Mouse (Mus musculus): ENCODE data around the gene Cep350. TPM values are rescaled to one million over a fixed set of nuclear protein-coding genes. Genes with fewer than 3 reads are reported as not detected.

Gene Cep350
- polyA plus RNA-seq, 1 experiment from 2014 or later = 9.3 TPM

- WGBS (ENCODE audit: insufficient replicate concordance) = 70% methylated on average over 4 of the region's 4 CpGs
- no peaks in the 10 kb centered on the region; the same call in 1 of the 2 replicates for H3K9me3 ChIP-seq (replicated peaks)
These were observed 146.9 kb downstream of the Cep350 start for GRCm38 (mm10) chr1:155825940-155826716.

GRCm38 (mm10) chr1:155820646-155821045 is 152.4 kb downstream of the Cep350 start:
- Histone ChIP-seq H3K27ac (no peak overlapping the region), H3K9ac (no peak overlapping the region), H3K27me3 (replicated peaks) (no peaks in the 10 kb centered on the region), H3K4me2 (no peak overlapping the region), H3K9me3 (replicated peaks) (no peaks in the 10 kb centered on the region; the same call in 1 of the 2 replicates), H3K4me1 (no peaks in the 10 kb centered on the region), H3K4me3 (no peak overlapping the region), H3K36me3 (no peaks in the 10 kb centered on the region)
- no peak for ATAC-seq
- 79% methylated on average over 5 of the region's 5 CpGs for WGBS (ENCODE audit: insufficient replicate concordance)

More at GRCm38 (mm10) chr1:155825940-155826716, 146.9 kb downstream of the Cep350 start:
- Histone ChIP-seq H3K4me2 (no peak overlapping the region), H3K36me3 (no peaks in the 10 kb centered on the region), H3K4me3 (no peak overlapping the region), H3K27ac (no peak overlapping the region), H3K27me3 (replicated peaks) (no peaks in the 10 kb centered on the region), H3K4me1 (peaks cover 16% of the 10 kb centered on the region), H3K9ac (no peak overlapping the region)
- no peak for ATAC-seq

GRCm38 (mm10) chr1:155816167-155816566 is 156.9 kb downstream of the Cep350 start:
- Histone ChIP-seq H3K27ac (no peak overlapping the region), H3K36me3 (no peaks in the 10 kb centered on the region), H3K4me3 (no peak overlapping the region), H3K4me1 (peaks cover 29% of the 10 kb centered on the region), H3K4me2 (no peak overlapping the region), H3K9me3 (replicated peaks) (no peaks in the 10 kb centered on the region), H3K9ac (no peak overlapping the region), H3K27me3 (replicated peaks) (no peaks in the 10 kb centered on the region)
- 61% methylated on average over 2 of the region's 2 CpGs for WGBS (ENCODE audit: insufficient replicate concordance)
- ATAC-seq = no peak

- H3K36me3 ChIP-seq = peaks cover 6% of the 10 kb centered on the region; the same call in 1 of the 2 replicates
- peak; percentile 95 for ATAC-seq
- peak within 1 kb of the TSS; percentile 84 for H3K4me3 ChIP-seq
- peaks cover 59% of the 10 kb centered on the region for H3K4me1 ChIP-seq
- WGBS (ENCODE audit: insufficient replicate concordance) = 1% methylated on average over 64 of the region's 67 CpGs
- H3K27me3 ChIP-seq (replicated peaks) = no peaks in the 10 kb centered on the region
- H3K27ac ChIP-seq = peak within 1 kb of the TSS; percentile 79
- H3K9ac ChIP-seq = peak within 1 kb of the TSS; percentile 85
- H3K4me2 ChIP-seq = peak within 1 kb of the TSS; percentile 94
- no peaks in the 10 kb centered on the region for H3K9me3 ChIP-seq (replicated peaks)
These were observed 160.2 kb downstream of the Cep350 start, which contains the start of gene Qsox1 for GRCm38 (mm10) chr1:155812581-155813499. Gene Qsox1, minus strand, starts transcription at chr1:155812889.

- Histone ChIP-seq H3K4me3 (peak overlapping the region; percentile 84), H3K27ac (peak overlapping the region; percentile 79), H3K4me1 (peaks cover 59% of the 10 kb centered on the region), H3K36me3 (peaks cover 8% of the 10 kb centered on the region; the same call in 1 of the 2 replicates), H3K27me3 (replicated peaks) (no peaks in the 10 kb centered on the region), H3K9me3 (replicated peaks) (no peaks in the 10 kb centered on the region), H3K4me2 (peak overlapping the region; percentile 94), H3K9ac (peak overlapping the region; percentile 85)
- ATAC-seq = no peak
- WGBS (ENCODE audit: insufficient replicate concordance) = 3% methylated on average over 22 of the region's 22 CpGs
These were observed 161.0 kb downstream of the Cep350 start for GRCm38 (mm10) chr1:155811995-155812580.

GRCm38 (mm10) chr1:155810616-155811015 is 162.4 kb downstream of the Cep350 start:
- H3K4me1 ChIP-seq = peaks cover 68% of the 10 kb centered on the region
- H3K9me3 ChIP-seq (replicated peaks) = no peaks in the 10 kb centered on the region
- H3K4me2 ChIP-seq = peak overlapping the region; percentile 28; the same call in 1 of the 2 replicates
- peaks cover 8% of the 10 kb centered on the region; the same call in 1 of the 2 replicates for H3K36me3 ChIP-seq
- no peaks in the 10 kb centered on the region for H3K27me3 ChIP-seq (replicated peaks)
- H3K9ac ChIP-seq = no peak overlapping the region
- H3K4me3 ChIP-seq = no peak overlapping the region
- H3K27ac ChIP-seq = 0 out of 2 replicates have a peak overlapping the region, but pooled peaks have one; percentile 41
- WGBS (ENCODE audit: insufficient replicate concordance) = 63% methylated on average over 7 of the region's 7 CpGs
- no peak for ATAC-seq

- H3K36me3 ChIP-seq = peaks cover 8% of the 10 kb centered on the region; the same call in 1 of the 2 replicates
- no peak for ATAC-seq
- peaks cover 70% of the 10 kb centered on the region for H3K4me1 ChIP-seq
- no peak overlapping the region for H3K4me3 ChIP-seq
- WGBS (ENCODE audit: insufficient replicate concordance) = 52% methylated on average over 10 of the region's 10 CpGs
- 0 out of 2 replicates have a peak overlapping the region, but pooled peaks have one; percentile 41 for H3K27ac ChIP-seq
- no peaks in the 10 kb centered on the region for H3K27me3 ChIP-seq (replicated peaks)
- H3K9ac ChIP-seq = no peak overlapping the region; the same call in 1 of the 2 replicates
- H3K4me2 ChIP-seq = peak overlapping the region; percentile 28
- H3K9me3 ChIP-seq (replicated peaks) = no peaks in the 10 kb centered on the region
These were observed 163.2 kb downstream of the Cep350 start for GRCm38 (mm10) chr1:155809706-155810442.

- Histone ChIP-seq H3K9ac (no peak overlapping the region), H3K27ac (no peak overlapping the region), H3K4me2 (no peak overlapping the region), H3K4me1 (peaks cover 57% of the 10 kb centered on the region), H3K27me3 (replicated peaks) (no peaks in the 10 kb centered on the region), H3K36me3 (peaks cover 14% of the 10 kb centered on the region), H3K9me3 (replicated peaks) (no peaks in the 10 kb centered on the region), H3K4me3 (no peak overlapping the region)
- 90% methylated on average over 4 of the region's 4 CpGs for WGBS (ENCODE audit: insufficient replicate concordance)
- ATAC-seq = no peak
These were observed 164.8 kb downstream of the Cep350 start for GRCm38 (mm10) chr1:155808261-155808660.

GRCm38 (mm10) chr1:155805607-155806006 is 167.4 kb downstream of the Cep350 start:
- Histone ChIP-seq H3K9me3 (replicated peaks) (no peaks in the 10 kb centered on the region), H3K4me3 (no peak overlapping the region), H3K9ac (no peak overlapping the region), H3K4me1 (peaks cover 35% of the 10 kb centered on the region), H3K27ac (no peak overlapping the region), H3K27me3 (replicated peaks) (no peaks in the 10 kb centered on the region), H3K4me2 (no peak overlapping the region), H3K36me3 (peaks cover 33% of the 10 kb centered on the region)
- no peak for ATAC-seq
- 51% methylated on average over 9 of the region's 9 CpGs for WGBS (ENCODE audit: insufficient replicate concordance)

GRCm38 (mm10) chr1:155801014-155801991 is 171.8 kb downstream of the Cep350 start:
- no peak for ATAC-seq
- WGBS (ENCODE audit: insufficient replicate concordance) = 85% methylated on average over 11 of the region's 11 CpGs
- H3K4me3 ChIP-seq = no peak overlapping the region
- no peaks in the 10 kb centered on the region for H3K9me3 ChIP-seq (replicated peaks)
- peaks cover 45% of the 10 kb centered on the region for H3K36me3 ChIP-seq
- no peak overlapping the region for H3K9ac ChIP-seq
- H3K27ac ChIP-seq = no peak overlapping the region
- peaks cover 23% of the 10 kb centered on the region for H3K4me1 ChIP-seq
- no peak overlapping the region for H3K4me2 ChIP-seq
- H3K27me3 ChIP-seq (replicated peaks) = no peaks in the 10 kb centered on the region

Measured in liver, embryonic 12.5 days (tissue).